Mouse (Mus musculus) layer of hippocampus, postnatal 10 days (tissue): ENCODE results near the gene Cby1. TPM values are rescaled to one million over a fixed set of nuclear protein-coding genes. Genes with fewer than 3 reads are reported as not detected.
A peak's percentile ranks its signal among the peaks of the same experiment; 100 is the strongest.

Experiments used
- DNase-seq, 2 experiments: peaks; one replicate each; pipeline ENCODE4 v3.0.0; 2021; ENCODE audit warnings: low spot score in 2 of 2
- total RNA-seq, 2 experiments: library from RNA; stranded (reverse); gene quantifications; 2 replicates each; pipeline ENCODE4 v1.2.3; 2021

Cby1 gene
- total RNA-seq, 2 experiments from 2014 or later: 55.6 to 56.6 TPM

GRCm38 (mm10) chr15:79697011-79697410 is 38.0 kb downstream of the Cby1 start:
- DNase-seq: peak; percentile 32 to 37

DNA sequence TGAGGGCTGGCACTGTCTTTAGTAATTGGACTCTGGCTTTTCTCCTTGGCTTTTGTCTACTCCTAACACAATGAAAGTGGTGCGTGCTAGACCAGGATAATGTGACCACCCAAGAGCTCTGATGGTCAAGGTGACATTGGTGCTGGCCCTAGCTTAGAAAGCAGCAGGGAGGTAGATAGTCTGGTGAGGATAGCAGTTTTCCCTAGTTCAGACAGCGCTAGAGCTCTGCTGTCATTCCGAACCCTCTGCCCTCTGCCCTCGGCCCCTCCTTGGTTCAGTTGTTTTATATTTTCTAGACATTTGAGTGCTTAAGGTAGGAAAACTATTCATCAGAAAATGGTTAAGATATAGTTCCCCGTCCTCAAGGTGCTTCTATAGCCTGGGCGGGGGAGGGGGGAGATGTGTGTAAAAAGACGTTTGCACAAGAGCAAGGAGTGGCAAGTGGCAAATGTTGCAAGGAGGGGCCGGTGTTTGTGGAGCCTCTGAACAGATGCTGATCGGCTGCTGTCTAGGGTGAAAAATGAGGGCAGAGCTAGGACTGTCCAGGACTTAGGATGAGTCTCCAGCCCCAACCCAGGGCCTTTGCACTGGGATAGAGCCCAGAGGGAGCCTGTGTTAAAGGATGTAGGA is 38.7 kb downstream of the Cby1 start:
- no peak for DNase-seq

- no peak for DNase-seq
Measured at GRCm38 (mm10) chr15:79706603-79707214, 47.7 kb downstream of the Cby1 start.

DNA sequence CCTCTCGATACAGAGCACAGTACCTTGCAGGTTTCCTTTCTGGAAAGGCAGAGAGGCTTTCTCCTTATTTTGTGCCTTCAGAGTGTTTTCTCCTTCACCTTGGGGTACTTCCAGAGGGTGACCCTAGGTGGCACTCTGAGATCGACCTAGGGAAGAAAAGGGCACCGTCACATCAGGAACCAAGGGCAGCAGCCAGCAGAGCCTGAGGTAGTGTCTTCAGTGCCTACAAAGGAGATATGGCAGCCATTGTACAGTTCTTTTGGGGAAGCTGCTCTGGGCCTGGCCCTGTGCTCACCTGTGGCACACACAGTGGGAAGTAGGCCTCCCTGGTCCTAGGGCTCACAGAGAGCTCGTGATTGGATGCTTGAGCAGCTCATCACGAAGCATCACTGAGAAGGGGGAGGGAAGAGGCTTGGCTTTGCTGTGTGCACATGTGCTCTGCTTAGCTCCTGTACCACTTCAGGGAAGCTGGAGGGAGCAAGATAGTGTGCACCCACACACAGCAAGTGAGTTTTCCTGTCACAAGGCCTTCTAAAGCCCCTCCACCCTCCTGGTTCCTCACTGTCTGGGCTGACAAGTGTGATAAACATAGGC is 49.3 kb downstream of the Cby1 start:
- no peak for DNase-seq

GRCm38 (mm10) chr15:79715646-79716045 is 56.6 kb downstream of the Cby1 start:
- no peak for DNase-seq

DNA sequence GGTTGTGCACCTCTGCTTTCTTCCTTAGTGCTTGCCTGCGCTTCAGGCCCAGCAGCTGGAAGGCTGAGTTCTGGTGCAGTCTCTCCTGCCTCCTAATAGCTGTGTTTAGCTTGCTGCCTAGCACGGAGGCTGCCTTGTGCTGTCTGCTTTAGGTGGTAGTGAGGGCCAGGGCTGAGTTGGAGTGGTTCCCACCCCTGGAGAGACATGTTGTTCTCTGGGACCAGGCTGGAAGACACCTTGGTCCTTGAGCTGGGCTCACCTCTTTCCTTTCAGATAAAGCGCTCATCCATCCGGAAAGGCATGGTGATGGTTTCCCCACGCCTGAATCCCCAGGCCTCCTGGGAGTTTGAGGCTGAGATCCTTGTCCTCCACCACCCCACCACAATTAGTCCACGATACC is 57.7 kb downstream of the Cby1 start:
- DNase-seq: no peak

Other genes starting within 250 kb of the Cby1 start
- gene Csnk1e, start 203.6 kb upstream of the Cby1 start, total RNA-seq: 100 to 1,000 TPM; 172 to 178 TPM
- 10 to 100 TPM; 57.7 to 66.4 TPM for gene Kcnj4, start 154.0 kb upstream of the Cby1 start, total RNA-seq
- 1 to 10 TPM; 1.0 to 1.3 TPM for gene Kdelr3, start 142.8 kb upstream of the Cby1 start, total RNA-seq
- 100 to 1,000 TPM; 381 to 420 TPM for gene Ddx17, start 112.5 kb upstream of the Cby1 start, total RNA-seq
- gene Dmc1, start 54.1 kb upstream of the Cby1 start, total RNA-seq: 1 to 10 TPM; 1.3 to 1.7 TPM
- 10 to 100 TPM in 1 of 2 experiments, 1 to 10 TPM in 1; 9.2 to 10.1 TPM for gene Fam227a, start 243 bp upstream of the Cby1 start, total RNA-seq
- 100 to 1,000 TPM in 1 of 2 experiments, 10 to 100 TPM in 1; 99.9 to 107 TPM for gene Tomm22, start 11.7 kb downstream of the Cby1 start, total RNA-seq
- 10 to 100 TPM; 36.6 to 40.5 TPM for gene Josd1, start 28.7 kb downstream of the Cby1 start, total RNA-seq
- 10 to 100 TPM; 42.5 to 46.8 TPM for gene Gtpbp1, start 31.6 kb downstream of the Cby1 start, total RNA-seq
- 10 to 100 TPM; 16.1 to 19.1 TPM for gene Sun2, start 83.3 kb downstream of the Cby1 start, total RNA-seq
- gene Dnal4, start 118.7 kb downstream of the Cby1 start, total RNA-seq: 10 to 100 TPM; 31.9 to 33.4 TPM
- gene Nptxr, start 145.6 kb downstream of the Cby1 start, total RNA-seq: 100 to 1,000 TPM; 648 to 749 TPM
- gene Npcd, start 175.0 kb downstream of the Cby1 start, total RNA-seq: 10 to 100 TPM; 12.5 to 13.3 TPM
- 100 to 1,000 TPM; 252 to 277 TPM for gene Cbx6, start 175.5 kb downstream of the Cby1 start, total RNA-seq
- gene Apobec3, start 232.5 kb downstream of the Cby1 start, total RNA-seq: 1 to 10 TPM; 6.9 to 7.0 TPM